Mouse (Mus musculus) CD8-positive naive resting alpha-beta T cell, adult 2 months (primary cell): ENCODE measurements around the gene Olfr1289.

Source experiments
- DNase-seq, 2 experiments: peaks; one replicate each; pipeline ENCODE4 v3.0.0; 2022; ENCODE audit warnings: low read depth in 2 of 2, low spot score in 2 of 2

The Olfr1289 gene

DNA sequence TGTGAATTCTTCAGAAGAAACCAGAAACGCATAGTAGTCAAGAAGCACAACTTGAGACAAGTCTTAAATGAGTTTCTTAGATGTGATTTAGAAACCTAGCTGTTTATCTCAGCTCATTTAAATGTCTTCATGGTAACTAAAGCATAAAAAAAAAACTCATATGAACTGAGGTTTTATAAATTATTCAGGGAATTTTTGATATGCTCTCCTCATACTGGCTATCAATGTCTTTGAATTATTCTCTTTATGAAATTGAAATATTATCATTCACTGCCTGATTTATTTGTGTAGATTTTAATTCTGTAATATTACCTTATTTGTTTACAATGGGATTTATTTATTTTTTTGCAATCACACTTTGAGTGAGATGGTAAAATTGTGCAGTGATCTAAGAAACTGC lies at the start of gene Olfr1289:
Gene Olfr1289 (plus strand): TSS at position 301 of the 400 bp plus-strand sequence.
- DNase-seq: no peak

DNA sequence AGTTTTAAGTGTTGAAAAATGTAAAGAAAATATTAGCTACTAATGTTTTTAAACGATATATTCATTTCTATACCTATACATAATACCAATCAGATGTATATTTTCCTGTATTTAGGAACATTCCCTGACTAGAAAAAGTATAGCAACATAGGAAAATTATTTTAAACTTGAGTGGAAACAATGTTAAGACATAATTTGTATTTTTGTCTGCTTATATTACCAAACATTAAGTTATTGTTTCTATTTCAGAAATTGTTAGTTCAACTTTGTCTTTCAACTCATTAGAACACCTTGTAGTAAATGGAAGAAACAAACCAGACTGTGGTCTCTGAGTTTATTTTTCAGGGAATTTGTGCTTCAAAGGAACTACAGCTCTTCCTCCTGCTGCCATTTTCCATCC lies 31.8 kb upstream of the Olfr1289 start, which contains the start of gene Olfr1287:
Gene Olfr1287 (plus strand): TSS at position 301 of the 400 bp plus-strand sequence.
- DNase-seq: no peak

- no peak for DNase-seq
These were observed 6.8 kb upstream of the Olfr1289 start, which contains the start of gene Olfr1288 for GRCm38 (mm10) chr2:111473801-111474200. Gene Olfr1288 (plus strand): TSS chr2:111474101.

- DNase-seq: no peak
These were observed 13.1 kb downstream of the Olfr1289 start, which contains the start of gene Olfr1290 for GRCm38 (mm10) chr2:111493729-111494128. Gene Olfr1290 (minus strand): TSS chr2:111493829.

DNA sequence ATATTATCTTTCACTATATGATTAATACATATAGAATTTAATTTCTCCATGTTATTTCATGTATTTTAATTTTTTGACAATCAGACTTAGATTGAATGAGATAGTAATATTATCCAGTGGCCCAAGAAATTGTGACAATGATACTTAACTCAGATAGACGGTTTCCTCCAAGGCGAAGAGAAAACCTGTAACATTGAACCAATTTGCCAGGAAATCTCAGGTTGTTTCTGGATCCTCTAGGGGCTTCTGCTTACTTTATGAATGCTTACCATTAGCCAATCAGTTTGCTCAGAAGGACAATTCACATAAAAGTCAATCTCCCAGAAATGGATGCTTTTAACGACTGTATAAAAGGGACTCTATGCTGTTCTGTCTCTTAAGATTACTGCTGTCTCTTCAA lies 16.3 kb downstream of the Olfr1289 start, which contains the start of gene Olfr1291-ps1:
Gene Olfr1291-ps1 (plus strand): TSS at position 301 of the 400 bp plus-strand sequence.
- DNase-seq: no peak

DNA sequence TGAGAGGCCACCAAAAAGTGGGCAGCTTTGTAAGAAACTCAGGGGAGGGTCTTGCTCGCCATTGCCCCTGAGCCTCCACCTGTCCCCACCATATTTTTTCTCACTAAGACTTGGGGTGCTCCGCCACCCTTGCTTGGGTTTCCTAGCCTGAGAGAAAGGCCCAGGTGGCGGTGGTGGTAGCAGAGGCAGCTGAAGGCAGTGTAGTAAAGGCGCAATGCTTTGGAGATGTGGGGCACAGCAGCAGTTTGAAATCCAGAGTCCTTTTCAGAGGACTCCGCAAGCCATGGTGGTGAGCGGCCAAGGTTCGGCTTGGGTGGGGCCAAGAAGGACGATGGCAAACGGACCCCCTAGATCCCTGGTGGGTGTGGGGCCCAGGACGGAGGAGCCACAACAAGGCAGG lies 36.8 kb downstream of the Olfr1289 start:
- no peak for DNase-seq

DNA sequence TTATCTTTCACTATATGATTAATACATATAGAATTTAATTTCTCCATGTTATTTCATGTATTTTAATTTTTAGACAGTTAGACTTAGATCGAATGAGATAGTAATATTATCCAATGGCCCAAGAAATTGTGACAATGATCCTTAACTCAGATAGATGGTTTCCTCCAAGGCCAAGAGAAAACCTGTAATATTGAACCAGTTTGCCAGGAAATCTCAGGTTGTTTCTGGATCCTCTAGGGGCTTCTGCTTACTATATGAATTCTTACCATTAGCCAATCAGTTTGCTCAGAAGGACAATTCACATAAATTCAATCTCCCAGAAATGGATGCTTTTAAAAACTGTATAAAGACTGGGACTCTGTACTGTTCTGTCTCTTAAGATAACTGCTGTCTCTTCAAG lies 44.3 kb downstream of the Olfr1289 start, which contains the start of gene Olfr1293-ps:
Gene Olfr1293-ps (plus strand): TSS at position 301 of the 400 bp plus-strand sequence.
- DNase-seq: no peak
